Mouse (Mus musculus) limb, embryonic 13.5 days (tissue): Measurements from ENCODE around the gene Zdhhc22. TPM values are rescaled to one million over a fixed set of nuclear protein-coding genes. Genes with fewer than 3 reads are reported as not detected.

Source experiments
- ATAC-seq: fragments of 200-750 bp; cut with Nextera tagmentation; 2 replicates; pipeline ENCODE4 v1.8.0; 2017; ENCODE audit warnings: low read depth, moderate number of reproducible peaks, moderate TSS enrichment; ENCODE audit not compliant: low FRiP score
- H3K27ac ChIP-seq: fragments of 300-500 bp; sonication (generic); 2 replicates; pipeline ENCODE4 v1.5.1; 2015; ENCODE audit warnings: inconsistent platforms, mild to moderate bottlenecking, moderate library complexity
- H3K27me3 ChIP-seq: fragments of 300-500 bp; sonication (generic); 2 replicates; pipeline ENCODE4 v1.6.1; 2015; ENCODE audit warnings: mild to moderate bottlenecking, inconsistent platforms
- H3K36me3 ChIP-seq: fragments of 300-500 bp; sonication (generic); 2 replicates; pipeline ENCODE4 v1.6.1; 2015; ENCODE audit warnings: inconsistent platforms, mild to moderate bottlenecking, moderate library complexity
- H3K4me1 ChIP-seq: fragments of 300-500 bp; sonication (generic); 2 replicates; pipeline ENCODE4 v1.6.1; 2015; ENCODE audit warnings: inconsistent platforms
- H3K4me2 ChIP-seq: fragments of 300-500 bp; sonication (generic); replicated peaks from 2 replicates; pipeline ENCODE4 v1.6.1; 2015; ENCODE audit warnings: inconsistent platforms, mild to moderate bottlenecking, moderate library complexity
- H3K4me3 ChIP-seq: fragments of 300-500 bp; sonication (generic); 2 replicates; pipeline ENCODE4 v1.5.1; 2015; ENCODE audit warnings: moderate library complexity, mild to moderate bottlenecking, inconsistent platforms
- H3K9ac ChIP-seq: fragments of 300-500 bp; sonication (generic); 2 replicates; pipeline ENCODE4 v1.6.1; 2015; ENCODE audit warnings: mild to moderate bottlenecking, inconsistent platforms
- H3K9me3 ChIP-seq: fragments of 300-500 bp; sonication (generic); 2 replicates; pipeline ENCODE4 v1.6.1; 2016; ENCODE audit warnings: inconsistent platforms
- WGBS: fragments of 180-500 bp; shearing (Covaris S2); methylation state at CpG from one replicate; pipeline ENCODE4 v1.1.7; 2015; 5-methylcytosine and 5-hydroxymethylcytosine counted together
- polyA plus RNA-seq: library from polyadenylated mRNA; unstranded; fragments of >200 nt; fragmentation: Nextera tagmentation; extraction: Ambion mirVana; gene quantifications from 2 replicates; pipeline ENCODE4 v1.2.1, GENCODE M21; 2015

The Zdhhc22 gene
- polyA plus RNA-seq, 1 experiment from 2014 or later, result not detected

DNA sequence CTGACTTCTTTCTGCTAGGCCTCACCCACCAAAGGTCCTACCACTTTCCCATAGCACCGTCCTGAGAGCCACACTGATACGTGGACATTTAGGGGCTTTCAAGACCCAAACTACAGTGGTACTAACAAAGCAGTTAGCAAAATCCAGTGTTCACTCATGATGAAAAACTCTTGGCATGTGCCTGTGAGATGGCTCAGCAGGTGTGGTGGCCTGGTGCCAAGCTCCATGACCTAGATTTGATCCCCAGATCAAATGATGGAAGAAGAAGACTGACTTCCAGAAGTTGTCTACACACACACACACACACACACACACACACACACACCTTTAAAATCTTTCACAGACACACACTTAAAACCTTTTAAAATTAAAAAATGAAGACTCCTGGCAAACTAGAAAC lies 28.5 kb upstream of the Zdhhc22 start:
- 83% methylated on average over 2 of the region's 2 CpGs for whole genome bisulfite sequencing
- H3K9ac ChIP-seq, result no peak overlapping the region
- no peaks in the 10 kb centered on the region for H3K36me3 ChIP-seq
- H3K4me1 ChIP-seq, result no peaks in the 10 kb centered on the region
- no peak overlapping the region for H3K27ac ChIP-seq
- H3K4me3 ChIP-seq, result no peak overlapping the region
- ATAC-seq, result no peak
- H3K27me3 ChIP-seq, result peaks cover 8% of the 10 kb centered on the region
- H3K4me2 ChIP-seq, result no peak overlapping the region
- H3K9me3 ChIP-seq, result no peaks in the 10 kb centered on the region

- Histone ChIP-seq H3K4me1 (no peaks in the 10 kb centered on the region), H3K4me2 (no peak overlapping the region), H3K9ac (no peak overlapping the region), H3K36me3 (no peaks in the 10 kb centered on the region), H3K27ac (no peak overlapping the region), H3K4me3 (no peak overlapping the region), H3K9me3 (no peaks in the 10 kb centered on the region), H3K27me3 (no peaks in the 10 kb centered on the region)
- 57% methylated on average over 3 of the region's 3 CpGs for WGBS
- no peak for ATAC-seq
Measured at GRCm38 (mm10) chr12:87017041-87017440, 26.8 kb upstream of the Zdhhc22 start.

- H3K27ac ChIP-seq, result no peak overlapping the region
- no peaks in the 10 kb centered on the region for H3K9me3 ChIP-seq
- no peak overlapping the region for H3K4me3 ChIP-seq
- ATAC-seq, result no peak
- H3K9ac ChIP-seq, result no peak overlapping the region
- no peak overlapping the region for H3K4me2 ChIP-seq
- WGBS, result 79% methylated on average over 4 of the region's 4 CpGs
- H3K4me1 ChIP-seq, result peaks cover 3% of the 10 kb centered on the region
- H3K27me3 ChIP-seq, result peaks cover 21% of the 10 kb centered on the region
- no peaks in the 10 kb centered on the region for H3K36me3 ChIP-seq
Measured at GRCm38 (mm10) chr12:87004596-87004995, 14.4 kb upstream of the Zdhhc22 start.

- 63% methylated on average over 3 of the region's 3 CpGs for WGBS
- no peak overlapping the region for H3K9ac ChIP-seq
- no peak overlapping the region for H3K4me2 ChIP-seq
- H3K27ac ChIP-seq, result no peak overlapping the region
- no peaks in the 10 kb centered on the region for H3K36me3 ChIP-seq
- peaks cover 15% of the 10 kb centered on the region for H3K27me3 ChIP-seq
- H3K4me1 ChIP-seq, result no peaks in the 10 kb centered on the region; the same call in 1 of the 2 replicates
- no peaks in the 10 kb centered on the region for H3K9me3 ChIP-seq
- H3K4me3 ChIP-seq, result no peak overlapping the region
- ATAC-seq, result no peak
Measured at GRCm38 (mm10) chr12:87003606-87004005, 13.4 kb upstream of the Zdhhc22 start.

GRCm38 (mm10) chr12:87002815-87003214 lies 12.6 kb upstream of the Zdhhc22 start:
- Histone ChIP-seq H3K36me3 (no peaks in the 10 kb centered on the region), H3K9ac (no peak overlapping the region), H3K4me1 (no peaks in the 10 kb centered on the region; the same call in 1 of the 2 replicates), H3K4me2 (no peak overlapping the region), H3K27me3 (peaks cover 13% of the 10 kb centered on the region; the same call in 1 of the 2 replicates), H3K9me3 (no peaks in the 10 kb centered on the region), H3K27ac (no peak overlapping the region), H3K4me3 (no peak overlapping the region)
- ATAC-seq, result no peak
- WGBS, result 75% methylated on average over 7 of the region's 7 CpGs

- Histone ChIP-seq H3K4me3 (no peak overlapping the region), H3K36me3 (no peaks in the 10 kb centered on the region), H3K9me3 (no peaks in the 10 kb centered on the region), H3K27ac (no peak overlapping the region), H3K4me2 (no peak overlapping the region), H3K9ac (no peak overlapping the region), H3K4me1 (no peaks in the 10 kb centered on the region; the same call in 1 of the 2 replicates), H3K27me3 (peaks cover 13% of the 10 kb centered on the region; the same call in 1 of the 2 replicates)
- WGBS, result 52% methylated on average over 7 of the region's 7 CpGs
- ATAC-seq, result no peak
Measured at GRCm38 (mm10) chr12:87002209-87002608, 12.0 kb upstream of the Zdhhc22 start.

DNA sequence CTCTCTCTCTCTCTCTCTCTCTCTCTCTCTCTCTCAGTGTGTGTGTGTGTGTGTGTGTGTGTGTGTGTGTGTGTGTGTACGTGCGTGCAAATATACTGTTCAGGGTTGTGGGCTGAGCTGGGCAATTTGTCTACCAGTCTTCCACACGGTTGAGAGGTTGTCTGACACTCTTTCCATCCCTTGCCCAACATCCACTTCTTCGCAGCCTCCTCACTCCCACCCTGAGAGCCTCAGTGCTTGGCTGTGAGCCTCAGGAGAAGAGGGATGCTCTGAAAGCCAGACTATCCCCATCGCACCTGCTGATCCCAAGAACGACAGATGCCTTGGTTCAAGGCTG lies 10.6 kb upstream of the Zdhhc22 start:
- ATAC-seq, result no peak
- H3K9me3 ChIP-seq, result no peaks in the 10 kb centered on the region
- no peak overlapping the region for H3K4me3 ChIP-seq
- no peak overlapping the region for H3K9ac ChIP-seq
- no peaks in the 10 kb centered on the region for H3K36me3 ChIP-seq
- H3K27ac ChIP-seq, result no peak overlapping the region
- peaks cover 5% of the 10 kb centered on the region; the same call in 1 of the 2 replicates for H3K27me3 ChIP-seq
- H3K4me1 ChIP-seq, result no peaks in the 10 kb centered on the region; the same call in 1 of the 2 replicates
- no peak overlapping the region for H3K4me2 ChIP-seq
- WGBS, result 50% methylated on average over 6 of the region's 6 CpGs

GRCm38 (mm10) chr12:87000151-87000839 lies 10.1 kb upstream of the Zdhhc22 start:
- Histone ChIP-seq H3K4me1 (no peaks in the 10 kb centered on the region; the same call in 1 of the 2 replicates), H3K27ac (no peak overlapping the region), H3K4me3 (no peak overlapping the region), H3K9me3 (no peaks in the 10 kb centered on the region), H3K4me2 (no peak overlapping the region), H3K36me3 (no peaks in the 10 kb centered on the region), H3K27me3 (peaks cover 4% of the 10 kb centered on the region; the same call in 1 of the 2 replicates), H3K9ac (no peak overlapping the region)
- 60% methylated on average over 5 of the region's 5 CpGs for WGBS
- no peak for ATAC-seq

DNA sequence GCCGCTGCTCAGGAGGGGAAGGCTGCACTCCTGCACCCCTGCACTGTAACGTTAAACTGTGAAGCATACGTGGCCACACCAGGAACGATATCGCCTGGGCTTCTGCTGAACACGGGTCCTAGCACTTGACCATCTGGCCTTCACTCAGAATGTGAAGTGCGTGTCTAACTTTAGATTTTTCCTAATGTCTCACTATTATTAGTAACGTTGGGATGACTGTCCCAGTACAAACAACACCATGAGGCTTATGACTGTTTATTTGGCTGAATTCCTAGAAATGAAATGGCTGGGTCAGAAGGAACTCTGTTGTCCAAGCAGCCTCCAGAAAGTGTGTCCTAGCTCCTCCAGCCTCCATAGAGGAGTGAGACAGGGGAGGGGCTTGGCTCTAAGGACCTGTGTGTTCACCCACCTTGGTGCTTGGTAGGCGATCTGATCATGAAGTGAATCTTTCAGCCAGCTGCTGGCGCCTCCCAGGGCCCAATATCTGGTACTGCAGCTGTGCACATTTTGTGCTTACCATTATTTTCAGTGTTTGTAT lies 9.1 kb upstream of the Zdhhc22 start:
- ATAC-seq, result no peak
- WGBS, result 73% methylated on average over 10 of the region's 10 CpGs
- no peaks in the 10 kb centered on the region for H3K36me3 ChIP-seq

DNA sequence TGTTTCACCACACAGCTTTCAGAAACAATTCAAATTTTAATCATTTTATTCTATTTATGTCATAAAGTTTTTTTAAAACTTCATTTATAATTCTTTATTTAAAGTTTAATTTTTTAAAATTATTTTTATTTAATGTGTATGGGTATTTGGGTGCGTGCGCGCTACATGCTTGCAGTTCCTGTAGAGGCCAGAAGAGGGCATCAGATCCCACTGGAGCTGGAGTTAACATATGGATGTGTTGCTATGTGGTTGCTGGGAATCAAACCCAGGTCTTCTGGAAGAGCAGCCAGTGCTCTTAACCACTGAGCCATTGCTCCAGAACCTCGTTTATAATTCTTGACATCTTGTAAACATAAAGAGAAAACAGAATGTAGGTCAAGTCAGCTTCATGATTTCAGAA lies 8.5 kb upstream of the Zdhhc22 start:
- WGBS, result 80% methylated on average over 4 of the region's 4 CpGs
- Histone ChIP-seq H3K4me3 (no peak overlapping the region), H3K27ac (no peak overlapping the region), H3K36me3 (no peaks in the 10 kb centered on the region), H3K9me3 (no peaks in the 10 kb centered on the region), H3K4me1 (no peaks in the 10 kb centered on the region; the same call in 1 of the 2 replicates), H3K27me3 (peaks cover 12% of the 10 kb centered on the region), H3K4me2 (no peak overlapping the region), H3K9ac (no peak overlapping the region)
- no peak for ATAC-seq

More for the DNA sequence above, 9.1 kb upstream of the Zdhhc22 start:
- H3K9ac ChIP-seq, result no peak overlapping the region
- no peak overlapping the region for H3K27ac ChIP-seq
- no peaks in the 10 kb centered on the region; the same call in 1 of the 2 replicates for H3K4me1 ChIP-seq
- peaks cover 6% of the 10 kb centered on the region; the same call in 1 of the 2 replicates for H3K27me3 ChIP-seq
- H3K9me3 ChIP-seq, result no peaks in the 10 kb centered on the region
- no peak overlapping the region for H3K4me3 ChIP-seq
- no peak overlapping the region for H3K4me2 ChIP-seq

DNA sequence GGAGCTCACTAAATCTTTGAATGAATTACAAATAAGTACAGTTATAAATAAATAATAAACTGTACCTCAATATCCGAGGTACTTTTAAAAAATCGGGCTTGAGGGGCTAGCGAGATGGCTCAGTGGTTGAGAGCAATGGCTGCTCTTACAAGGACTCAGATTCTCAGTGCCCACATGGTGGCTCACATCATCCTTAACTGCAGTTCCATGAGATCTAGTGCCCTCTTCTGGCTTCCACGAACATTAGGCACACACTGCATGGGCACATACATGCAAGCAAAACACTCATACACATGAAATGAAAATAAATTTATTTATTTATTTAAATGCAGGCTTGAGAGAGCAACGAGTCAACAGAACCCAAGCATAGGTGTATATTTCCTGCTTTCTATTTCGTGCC lies 5.7 kb upstream of the Zdhhc22 start:
- Histone ChIP-seq H3K27ac (no peak overlapping the region), H3K4me3 (no peak overlapping the region), H3K27me3 (peaks cover 28% of the 10 kb centered on the region), H3K9ac (no peak overlapping the region), H3K9me3 (no peaks in the 10 kb centered on the region), H3K36me3 (no peaks in the 10 kb centered on the region), H3K4me1 (no peaks in the 10 kb centered on the region; the same call in 1 of the 2 replicates), H3K4me2 (no peak overlapping the region)
- ATAC-seq, result no peak
- WGBS, result 70% methylated on average over 6 of the region's 6 CpGs

- H3K27me3 ChIP-seq, result peaks cover 40% of the 10 kb centered on the region
- H3K9ac ChIP-seq, result no peak overlapping the region
- WGBS, result 50% methylated on average over 3 of the region's 3 CpGs
- no peaks in the 10 kb centered on the region for H3K36me3 ChIP-seq
- peaks cover 6% of the 10 kb centered on the region for H3K4me1 ChIP-seq
- H3K9me3 ChIP-seq, result no peaks in the 10 kb centered on the region
- no peak overlapping the region for H3K4me2 ChIP-seq
- no peak overlapping the region for H3K27ac ChIP-seq
- no peak overlapping the region for H3K4me3 ChIP-seq
- no peak for ATAC-seq
Measured at GRCm38 (mm10) chr12:86994776-86995175, 4.5 kb upstream of the Zdhhc22 start.

DNA sequence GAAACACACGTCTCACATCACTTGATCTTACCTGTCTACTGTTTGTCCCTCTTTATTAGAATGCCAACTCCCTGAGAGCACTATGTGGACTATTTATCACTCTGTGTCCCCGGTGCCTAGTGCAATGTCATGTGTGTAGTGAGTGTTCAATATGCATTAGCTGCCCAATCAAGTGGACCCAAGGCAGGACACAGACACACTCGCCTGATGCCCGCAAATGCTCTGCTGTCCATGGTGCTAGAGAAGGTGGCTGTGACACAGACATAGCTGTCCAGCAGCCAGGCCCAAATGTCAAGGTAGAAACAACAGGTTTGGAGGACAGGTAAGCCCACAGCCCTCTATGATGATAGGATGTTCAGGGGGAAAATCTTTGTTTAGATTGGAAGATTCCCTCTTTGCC lies 3.9 kb upstream of the Zdhhc22 start:
- no peak for ATAC-seq
- no peak overlapping the region for H3K4me2 ChIP-seq
- WGBS, result 37% methylated on average over 4 of the region's 4 CpGs
- peaks cover 46% of the 10 kb centered on the region for H3K27me3 ChIP-seq
- H3K27ac ChIP-seq, result no peak overlapping the region
- H3K4me3 ChIP-seq, result no peak overlapping the region
- H3K4me1 ChIP-seq, result peaks cover 11% of the 10 kb centered on the region
- no peak overlapping the region for H3K9ac ChIP-seq
- no peaks in the 10 kb centered on the region for H3K36me3 ChIP-seq
- H3K9me3 ChIP-seq, result no peaks in the 10 kb centered on the region
